Mouse (Mus musculus): ENCODE results near the gene Ybx1. TPM values are rescaled to one million over a fixed set of nuclear protein-coding genes. Genes with fewer than 3 reads are reported as not detected.

The Ybx1 gene
- polyA plus RNA-seq, 1 experiment = 182 TPM

DNA sequence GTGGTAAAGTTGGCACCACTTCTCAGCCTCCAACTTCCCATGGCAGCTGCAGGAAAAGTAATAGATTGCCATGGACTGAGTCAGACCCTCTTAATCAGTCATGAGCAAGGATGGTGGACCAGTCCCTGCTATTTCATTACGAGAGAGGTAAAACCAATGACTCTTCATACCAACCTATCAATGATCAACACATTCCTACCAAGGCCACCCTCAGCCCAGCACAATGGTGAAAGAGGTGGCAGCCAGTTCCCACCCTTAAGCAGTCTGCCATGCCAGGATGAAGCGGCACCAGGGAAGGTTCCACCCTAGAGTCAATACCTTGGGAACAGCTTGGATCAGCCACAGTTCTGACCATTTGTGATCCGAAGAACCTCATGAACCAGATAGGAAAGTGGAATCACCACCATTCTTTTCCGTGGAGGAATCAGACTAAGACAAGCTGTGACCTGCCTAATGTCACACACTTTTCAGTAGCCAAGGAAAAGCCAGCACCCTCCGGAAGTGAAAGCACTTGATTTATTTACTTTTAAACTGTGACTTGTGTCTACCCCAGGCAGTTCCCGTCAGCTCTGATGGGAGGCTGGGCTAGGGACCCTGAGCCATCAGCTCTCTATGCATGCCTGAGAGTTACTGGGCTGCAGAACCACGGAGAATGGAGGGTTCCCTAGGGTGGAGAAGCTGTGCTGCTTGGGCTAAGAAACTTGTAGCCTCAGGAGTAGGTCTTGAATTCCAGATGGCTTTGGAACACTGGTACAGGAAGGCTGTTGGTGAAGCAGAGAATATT lies 42.2 kb downstream of the Ybx1 start:
- no peak for TF ChIP-seq POLR2A (IDR thresholded peaks at IDR 0.05; ENCODE audit: borderline replicate concordance, insufficient read depth, low read length)
- TF ChIP-seq CTCF (IDR thresholded peaks at IDR 0.05; ENCODE audit: borderline replicate concordance, insufficient read depth, low read depth, low read length) = no peak
- DNase-seq = no peak
- 74% methylated on average over 7 of the region's 7 CpGs for WGBS

DNA sequence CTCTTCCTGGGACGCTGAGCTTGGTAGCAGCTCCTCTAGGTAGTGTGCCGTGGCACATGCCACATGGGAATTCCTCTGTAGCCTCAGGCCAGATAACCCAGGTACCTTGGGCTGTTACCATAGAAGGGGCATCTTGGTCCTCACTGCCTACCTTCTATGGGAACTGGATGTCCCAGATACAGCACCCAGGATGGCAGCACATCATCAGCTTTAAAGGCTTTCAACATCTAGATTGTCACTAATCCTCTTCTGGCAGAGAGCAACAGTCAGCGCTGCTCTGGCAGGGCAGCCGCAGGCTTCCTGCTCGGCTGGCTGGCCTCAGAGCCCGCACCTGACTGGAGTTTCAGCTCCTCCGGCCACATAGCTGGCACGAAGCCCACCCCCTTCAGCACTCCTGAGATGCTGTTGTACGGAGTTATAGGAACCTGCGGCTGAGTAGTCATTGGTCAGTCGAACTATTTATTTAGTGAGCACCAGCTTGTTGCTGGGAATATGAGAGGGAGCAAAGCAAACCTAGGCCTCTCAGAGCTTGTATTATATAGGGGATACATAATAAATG lies 45.9 kb downstream of the Ybx1 start:
- WGBS = 37% methylated on average over 11 of the region's 11 CpGs
- no peak for DNase-seq
- H3K4me1 ChIP-seq (ENCODE audit: control insufficient read depth, insufficient read depth, low read length) = peaks cover 19% of the 10 kb centered on the region
- no peak overlapping the region for H3K27ac ChIP-seq (ENCODE audit: insufficient read depth, low read length)
- no peak overlapping the region for H3K4me3 ChIP-seq (replicated peaks; ENCODE audit: insufficient read depth, low read depth, low read length)
- H3K27me3 ChIP-seq (ENCODE audit: control insufficient read depth, insufficient read depth, low read length) = no peaks in the 10 kb centered on the region
- TF ChIP-seq CTCF (IDR thresholded peaks at IDR 0.05; ENCODE audit: borderline replicate concordance, insufficient read depth, low read depth, low read length) = no peak
- TF ChIP-seq POLR2A (IDR thresholded peaks at IDR 0.05; ENCODE audit: borderline replicate concordance, insufficient read depth, low read length) = no peak

More for the DNA sequence above, 42.2 kb downstream of the Ybx1 start:
- no peak overlapping the region for H3K4me3 ChIP-seq (replicated peaks; ENCODE audit: insufficient read depth, low read depth, low read length)
- no peaks in the 10 kb centered on the region for H3K27me3 ChIP-seq (ENCODE audit: control insufficient read depth, insufficient read depth, low read length)
- H3K4me1 ChIP-seq (ENCODE audit: control insufficient read depth, insufficient read depth, low read length) = 0 out of 2 replicates have a peak, but pooled peaks cover 4% of the 10 kb centered on the region
- no peak overlapping the region for H3K27ac ChIP-seq (ENCODE audit: insufficient read depth, low read length)

DNA sequence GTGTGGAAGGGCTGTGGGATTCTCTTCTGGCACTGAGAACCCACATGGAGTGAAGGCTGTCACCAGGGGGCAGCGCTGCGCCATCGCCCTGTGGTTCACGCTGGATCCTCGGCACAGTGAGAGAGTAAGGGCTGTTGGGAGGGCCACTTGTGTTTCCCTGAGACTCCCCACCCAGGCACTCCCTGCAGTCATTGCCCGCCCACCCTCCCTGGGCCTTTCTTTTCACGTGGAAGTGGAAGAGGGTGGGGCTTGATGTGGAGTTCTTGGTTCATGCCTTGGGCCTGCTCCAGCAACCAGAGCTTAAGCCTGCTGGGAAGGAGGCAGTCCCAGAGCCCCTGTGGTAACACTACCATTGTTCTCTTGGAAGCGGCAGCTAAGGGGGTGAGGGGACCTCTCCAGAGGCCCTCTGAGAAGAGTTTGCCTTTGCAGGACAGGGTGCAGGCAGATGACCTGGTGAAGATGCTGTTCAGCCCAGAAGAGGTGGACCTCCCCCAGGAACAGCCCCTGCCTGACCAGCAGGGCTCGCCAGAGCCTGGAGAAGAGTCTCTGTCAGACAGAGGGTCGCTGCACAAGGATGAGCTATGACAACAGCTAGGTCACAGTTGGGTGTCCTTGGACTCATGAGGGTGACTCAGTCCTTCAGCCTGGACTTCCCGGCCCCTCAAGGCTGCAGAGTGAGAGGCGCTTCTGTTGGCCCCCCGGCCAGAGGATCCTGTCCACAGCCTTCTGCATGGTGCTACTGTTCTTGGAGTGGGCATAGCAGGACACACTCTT lies 46.8 kb downstream of the Ybx1 start:
- peaks cover 19% of the 10 kb centered on the region for H3K4me1 ChIP-seq (ENCODE audit: control insufficient read depth, insufficient read depth, low read length)
- DNase-seq = peak; percentile 27 to 51
- peak; percentile 64 for TF ChIP-seq CTCF (IDR thresholded peaks at IDR 0.05; ENCODE audit: borderline replicate concordance, insufficient read depth, low read depth, low read length)
- no peak for TF ChIP-seq POLR2A (IDR thresholded peaks at IDR 0.05; ENCODE audit: borderline replicate concordance, insufficient read depth, low read length)
- H3K4me3 ChIP-seq (replicated peaks; ENCODE audit: insufficient read depth, low read depth, low read length) = no peak overlapping the region
- WGBS = 54% methylated on average over 13 of the region's 13 CpGs
- H3K27me3 ChIP-seq (ENCODE audit: control insufficient read depth, insufficient read depth, low read length) = no peaks in the 10 kb centered on the region
- H3K27ac ChIP-seq (ENCODE audit: insufficient read depth, low read length) = no peak overlapping the region

DNA sequence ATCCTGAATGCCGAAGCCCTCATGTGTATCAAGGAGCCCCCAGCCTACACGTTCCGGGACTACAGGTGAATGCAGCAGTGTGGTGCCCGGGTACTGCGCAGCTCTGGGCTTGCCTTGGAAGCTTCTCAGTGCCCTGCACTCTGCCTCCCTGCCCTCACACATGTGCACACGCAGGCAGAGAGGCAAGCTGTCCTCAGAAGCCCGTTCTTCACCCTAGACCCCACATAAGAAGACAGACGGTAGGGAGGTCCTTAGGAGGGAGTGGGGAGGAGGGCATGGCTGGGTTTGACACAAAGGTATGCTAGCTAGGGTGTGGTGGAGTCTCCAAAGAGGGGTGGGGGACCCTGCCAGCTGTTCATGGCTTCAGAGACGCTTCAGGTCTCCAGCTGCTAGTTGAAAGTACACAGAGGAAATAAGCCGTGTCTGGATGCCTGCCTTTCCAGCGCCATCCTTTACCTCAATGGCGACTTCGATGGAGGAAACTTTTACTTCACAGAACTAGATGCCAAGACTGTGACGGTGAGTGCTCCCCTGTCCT lies 47.6 kb downstream of the Ybx1 start:
- DNase-seq = no peak
- H3K4me3 ChIP-seq (replicated peaks; ENCODE audit: insufficient read depth, low read depth, low read length) = no peak overlapping the region
- no peak for TF ChIP-seq CTCF (IDR thresholded peaks at IDR 0.05; ENCODE audit: borderline replicate concordance, insufficient read depth, low read depth, low read length)
- 76% methylated on average over 14 of the region's 14 CpGs for WGBS
- no peaks in the 10 kb centered on the region for H3K27me3 ChIP-seq (ENCODE audit: control insufficient read depth, insufficient read depth, low read length)
- peaks cover 19% of the 10 kb centered on the region for H3K4me1 ChIP-seq (ENCODE audit: control insufficient read depth, insufficient read depth, low read length)
- no peak overlapping the region for H3K27ac ChIP-seq (ENCODE audit: insufficient read depth, low read length)

DNA sequence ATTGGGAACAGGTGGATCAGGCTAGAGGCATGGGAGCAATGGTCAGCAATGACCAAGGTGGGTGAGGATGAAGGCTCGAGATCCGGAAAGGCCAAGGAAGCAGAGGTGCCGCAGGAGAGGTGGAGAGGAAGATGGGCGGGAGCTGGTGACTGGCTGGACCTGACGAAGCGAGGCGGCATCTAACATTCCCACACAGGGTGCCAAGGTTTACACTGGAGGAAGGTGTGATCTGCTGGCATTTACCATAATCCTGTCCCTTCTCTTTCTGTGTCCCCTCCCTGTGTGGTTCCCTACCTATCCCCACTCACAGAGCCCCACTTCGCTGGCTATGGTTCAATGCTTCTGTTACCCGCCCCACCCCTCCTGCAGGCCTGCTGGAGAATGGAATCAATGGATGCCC lies 48.4 kb downstream of the Ybx1 start:
- Histone ChIP-seq H3K27ac (ENCODE audit: insufficient read depth, low read length) (no peak overlapping the region), H3K27me3 (ENCODE audit: control insufficient read depth, insufficient read depth, low read length) (no peaks in the 10 kb centered on the region), H3K4me1 (ENCODE audit: control insufficient read depth, insufficient read depth, low read length) (peaks cover 19% of the 10 kb centered on the region), H3K4me3 (replicated peaks; ENCODE audit: insufficient read depth, low read depth, low read length) (no peak overlapping the region)
- no peak for DNase-seq
- 45% methylated on average over 9 of the region's 9 CpGs for WGBS
- TF ChIP-seq CTCF (IDR thresholded peaks at IDR 0.05; ENCODE audit: borderline replicate concordance, insufficient read depth, low read depth, low read length) = no peak
- TF ChIP-seq POLR2A (IDR thresholded peaks at IDR 0.05; ENCODE audit: borderline replicate concordance, insufficient read depth, low read length) = no peak

DNA sequence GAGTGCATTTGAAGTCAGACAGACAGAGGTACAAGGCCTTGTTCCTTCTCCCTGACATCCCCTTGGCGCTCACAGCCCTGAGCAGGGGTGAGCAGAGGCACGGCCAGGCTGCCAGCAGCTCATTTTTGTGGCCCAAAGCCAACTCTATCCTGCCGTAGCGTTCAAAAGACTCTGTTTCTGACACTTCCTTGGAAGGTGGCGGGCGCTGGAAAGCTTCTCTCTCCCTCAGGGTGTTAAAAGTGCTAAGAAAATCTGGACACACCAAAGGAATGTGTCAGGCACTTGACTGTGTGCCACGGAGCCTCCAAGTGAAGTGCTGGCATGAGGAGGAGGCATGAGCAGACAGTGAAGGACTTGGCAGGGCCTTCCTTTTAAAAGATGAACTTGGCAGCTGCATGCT lies 48.8 kb downstream of the Ybx1 start:
- TF ChIP-seq POLR2A (IDR thresholded peaks at IDR 0.05; ENCODE audit: borderline replicate concordance, insufficient read depth, low read length) (no peak), CTCF (IDR thresholded peaks at IDR 0.05; ENCODE audit: borderline replicate concordance, insufficient read depth, low read depth, low read length) (no peak)
- Histone ChIP-seq H3K27ac (ENCODE audit: insufficient read depth, low read length) (no peak overlapping the region), H3K27me3 (ENCODE audit: control insufficient read depth, insufficient read depth, low read length) (no peaks in the 10 kb centered on the region), H3K4me1 (ENCODE audit: control insufficient read depth, insufficient read depth, low read length) (peaks cover 19% of the 10 kb centered on the region), H3K4me3 (replicated peaks; ENCODE audit: insufficient read depth, low read depth, low read length) (no peak overlapping the region)
- 20% methylated on average over 7 of the region's 7 CpGs for WGBS
- DNase-seq = peak; percentile 44 to 52

DNA sequence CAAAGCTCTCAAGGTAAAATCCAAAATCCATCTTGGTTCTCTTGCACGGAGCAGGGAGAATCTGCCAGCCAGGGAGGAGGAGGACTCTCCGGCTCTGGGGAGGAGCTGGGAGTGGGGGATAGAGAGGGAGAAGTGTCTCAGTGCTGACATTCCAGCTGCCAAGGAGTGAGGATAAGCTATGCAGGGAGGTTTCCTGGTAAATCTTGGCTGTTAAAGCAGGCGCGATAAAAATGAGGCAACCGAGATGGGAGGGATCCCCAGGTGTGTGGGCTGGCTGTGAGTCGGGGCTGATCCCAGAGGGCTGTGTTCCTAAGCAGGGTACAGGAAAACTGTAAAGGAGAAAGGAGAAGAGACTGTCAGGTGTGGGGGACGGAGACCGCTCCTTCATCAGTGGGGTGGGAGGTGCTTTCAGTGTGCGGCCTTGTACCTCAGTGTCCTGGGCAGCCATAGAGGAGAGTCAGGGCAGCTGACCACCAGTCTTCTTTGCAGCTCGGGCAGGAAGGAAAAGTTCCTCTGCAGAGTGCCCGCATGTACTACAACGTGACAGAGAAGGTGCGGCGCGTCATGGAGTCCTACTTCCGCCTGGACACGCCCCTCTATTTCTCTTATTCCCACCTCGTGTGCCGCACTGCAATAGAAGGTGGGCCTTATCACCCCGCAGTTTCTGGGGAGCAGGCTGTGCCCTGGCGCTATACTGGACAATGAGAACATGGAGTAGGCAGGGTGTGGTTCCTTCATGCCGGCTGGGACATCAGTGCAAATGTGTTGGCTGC lies 49.8 kb downstream of the Ybx1 start:
- Histone ChIP-seq H3K4me3 (replicated peaks; ENCODE audit: insufficient read depth, low read depth, low read length) (no peak overlapping the region), H3K27me3 (ENCODE audit: control insufficient read depth, insufficient read depth, low read length) (no peaks in the 10 kb centered on the region), H3K4me1 (ENCODE audit: control insufficient read depth, insufficient read depth, low read length) (peaks cover 19% of the 10 kb centered on the region), H3K27ac (ENCODE audit: insufficient read depth, low read length) (no peak overlapping the region)
- 73% methylated on average over 22 of the region's 22 CpGs for WGBS
- TF ChIP-seq POLR2A (IDR thresholded peaks at IDR 0.05; ENCODE audit: borderline replicate concordance, insufficient read depth, low read length) = no peak
- TF ChIP-seq CTCF (IDR thresholded peaks at IDR 0.05; ENCODE audit: borderline replicate concordance, insufficient read depth, low read depth, low read length) = no peak
- no peak for DNase-seq

All from cerebellum, adult 2 months (tissue).